Mouse (Mus musculus): ENCODE results near the gene Hnf1b. TPM values are rescaled to one million over a fixed set of nuclear protein-coding genes. Genes with fewer than 3 reads are reported as not detected.

The Hnf1b gene
- polyA plus RNA-seq, 1 experiment from 2014 or later, result 0.09 TPM

GRCm38 (mm10) chr11:83832389-83832788, 17.5 kb upstream of the Hnf1b start:
- no peak overlapping the region for H3K9ac ChIP-seq
- H3K27me3 ChIP-seq, result no peaks in the 10 kb centered on the region
- H3K4me3 ChIP-seq, result no peak overlapping the region
- H3K36me3 ChIP-seq, result no peaks in the 10 kb centered on the region
- no peak overlapping the region for H3K27ac ChIP-seq
- no peaks in the 10 kb centered on the region for H3K9me3 ChIP-seq (replicated peaks)
- H3K4me2 ChIP-seq (replicated peaks), result no peak overlapping the region
- no peak for ATAC-seq (ENCODE audit: low FRiP score)
- no peaks in the 10 kb centered on the region for H3K4me1 ChIP-seq
- WGBS, result 42% methylated on average over 8 of the region's 8 CpGs

GRCm38 (mm10) chr11:83833517-83833916, 16.3 kb upstream of the Hnf1b start:
- Histone ChIP-seq H3K4me1 (no peaks in the 10 kb centered on the region), H3K4me3 (no peak overlapping the region), H3K9me3 (replicated peaks) (no peaks in the 10 kb centered on the region), H3K27me3 (no peaks in the 10 kb centered on the region), H3K36me3 (no peaks in the 10 kb centered on the region), H3K9ac (no peak overlapping the region), H3K27ac (no peak overlapping the region), H3K4me2 (replicated peaks) (no peak overlapping the region)
- ATAC-seq (ENCODE audit: low FRiP score), result no peak
- WGBS, result 85% methylated on average over 5 of the region's 6 CpGs

- no peak overlapping the region for H3K4me2 ChIP-seq (replicated peaks)
- 74% methylated on average over 14 of the region's 14 CpGs for WGBS
Measured at GRCm38 (mm10) chr11:83833959-83834496, 15.8 kb upstream of the Hnf1b start.

GRCm38 (mm10) chr11:83839451-83839850, 10.4 kb upstream of the Hnf1b start:
- Histone ChIP-seq H3K27ac (no peak overlapping the region), H3K9ac (no peak overlapping the region), H3K4me1 (no peaks in the 10 kb centered on the region), H3K4me2 (replicated peaks) (no peak overlapping the region), H3K4me3 (no peak overlapping the region), H3K9me3 (replicated peaks) (no peaks in the 10 kb centered on the region), H3K36me3 (no peaks in the 10 kb centered on the region), H3K27me3 (peaks cover 11% of the 10 kb centered on the region; the same call in 1 of the 2 replicates)
- whole genome bisulfite sequencing, result 86% methylated on average over 6 of the region's 6 CpGs
- no peak for ATAC-seq (ENCODE audit: low FRiP score)

More at GRCm38 (mm10) chr11:83833959-83834496, 15.8 kb upstream of the Hnf1b start:
- no peak overlapping the region for H3K4me3 ChIP-seq
- H3K36me3 ChIP-seq, result no peaks in the 10 kb centered on the region
- no peaks in the 10 kb centered on the region for H3K9me3 ChIP-seq (replicated peaks)
- no peak overlapping the region for H3K9ac ChIP-seq
- no peak overlapping the region for H3K27ac ChIP-seq
- ATAC-seq (ENCODE audit: low FRiP score), result no peak
- no peaks in the 10 kb centered on the region for H3K4me1 ChIP-seq
- H3K27me3 ChIP-seq, result no peaks in the 10 kb centered on the region

- Histone ChIP-seq H3K27ac (no peak overlapping the region), H3K9me3 (replicated peaks) (no peaks in the 10 kb centered on the region), H3K4me2 (replicated peaks) (no peak overlapping the region), H3K9ac (no peak overlapping the region), H3K4me3 (no peak overlapping the region), H3K4me1 (no peaks in the 10 kb centered on the region), H3K36me3 (no peaks in the 10 kb centered on the region), H3K27me3 (peaks cover 32% of the 10 kb centered on the region)
- no peak for ATAC-seq (ENCODE audit: low FRiP score)
- 96% methylated on average over 6 of the region's 6 CpGs for WGBS
Measured at GRCm38 (mm10) chr11:83843534-83843933, 6.3 kb upstream of the Hnf1b start.

GRCm38 (mm10) chr11:83850586-83851272, 866 bp downstream of the Hnf1b start:
- peaks cover 78% of the 10 kb centered on the region for H3K27me3 ChIP-seq
- peak overlapping the region; percentile 3; the same call in 1 of the 2 replicates for H3K4me3 ChIP-seq
- no peak overlapping the region for H3K9ac ChIP-seq
- peaks cover 20% of the 10 kb centered on the region for H3K4me1 ChIP-seq
- H3K27ac ChIP-seq, result no peak overlapping the region
- peak overlapping the region; percentile 26; the same call in 1 of the 2 replicates for H3K4me2 ChIP-seq (replicated peaks)
- no peaks in the 10 kb centered on the region for H3K9me3 ChIP-seq (replicated peaks)
- WGBS, result 1% methylated on average over 24 of the region's 24 CpGs
- ATAC-seq (ENCODE audit: low FRiP score), result no peak
- H3K36me3 ChIP-seq, result no peaks in the 10 kb centered on the region

- peaks cover 80% of the 10 kb centered on the region for H3K27me3 ChIP-seq
- H3K36me3 ChIP-seq, result no peaks in the 10 kb centered on the region
- H3K4me2 ChIP-seq (replicated peaks), result peak overlapping the region; percentile 26; the same call in 1 of the 2 replicates
- no peak overlapping the region for H3K9ac ChIP-seq
- no peak for ATAC-seq (ENCODE audit: low FRiP score)
- H3K4me1 ChIP-seq, result peaks cover 20% of the 10 kb centered on the region
- 2% methylated on average over 36 of the region's 36 CpGs for WGBS
- H3K4me3 ChIP-seq, result peak overlapping the region; percentile 4; the same call in 1 of the 2 replicates
- no peaks in the 10 kb centered on the region for H3K9me3 ChIP-seq (replicated peaks)
- no peak overlapping the region for H3K27ac ChIP-seq
Measured at GRCm38 (mm10) chr11:83851273-83852015, 1.6 kb downstream of the Hnf1b start.

GRCm38 (mm10) chr11:83852016-83852355, 2.1 kb downstream of the Hnf1b start:
- no peaks in the 10 kb centered on the region for H3K36me3 ChIP-seq
- H3K9me3 ChIP-seq (replicated peaks), result no peaks in the 10 kb centered on the region
- H3K4me2 ChIP-seq (replicated peaks), result no peak overlapping the region
- H3K4me1 ChIP-seq, result peaks cover 20% of the 10 kb centered on the region
- no peak overlapping the region for H3K27ac ChIP-seq
- 0 out of 2 replicates have a peak overlapping the region, but pooled peaks have one; percentile 4 for H3K4me3 ChIP-seq
- H3K9ac ChIP-seq, result no peak overlapping the region
- WGBS, result under 1% methylated on average over 24 of the region's 24 CpGs
- H3K27me3 ChIP-seq, result peaks cover 85% of the 10 kb centered on the region
- ATAC-seq (ENCODE audit: low FRiP score), result no peak

- H3K9ac ChIP-seq, result no peak overlapping the region
- H3K4me3 ChIP-seq, result no peak overlapping the region
- H3K4me2 ChIP-seq (replicated peaks), result no peak overlapping the region
- peaks cover 86% of the 10 kb centered on the region for H3K27me3 ChIP-seq
- WGBS, result 1% methylated on average over 38 of the region's 38 CpGs
- H3K4me1 ChIP-seq, result peaks cover 20% of the 10 kb centered on the region
- ATAC-seq (ENCODE audit: low FRiP score), result no peak
- H3K36me3 ChIP-seq, result no peaks in the 10 kb centered on the region
- H3K27ac ChIP-seq, result no peak overlapping the region
- H3K9me3 ChIP-seq (replicated peaks), result no peaks in the 10 kb centered on the region
Measured at GRCm38 (mm10) chr11:83852501-83853211, 2.8 kb downstream of the Hnf1b start.

- Histone ChIP-seq H3K9ac (no peak overlapping the region), H3K27me3 (peaks cover 86% of the 10 kb centered on the region), H3K36me3 (no peaks in the 10 kb centered on the region), H3K4me1 (peaks cover 20% of the 10 kb centered on the region), H3K9me3 (replicated peaks) (no peaks in the 10 kb centered on the region), H3K4me2 (replicated peaks) (no peak overlapping the region), H3K4me3 (no peak overlapping the region), H3K27ac (no peak overlapping the region)
- 1% methylated on average over 33 of the region's 33 CpGs for WGBS
- no peak for ATAC-seq (ENCODE audit: low FRiP score)
Measured at GRCm38 (mm10) chr11:83853221-83853792, 3.4 kb downstream of the Hnf1b start.

- Histone ChIP-seq H3K4me3 (no peak overlapping the region), H3K9me3 (replicated peaks) (no peaks in the 10 kb centered on the region), H3K9ac (no peak overlapping the region), H3K4me1 (peaks cover 20% of the 10 kb centered on the region), H3K27me3 (peaks cover 85% of the 10 kb centered on the region), H3K27ac (no peak overlapping the region), H3K36me3 (no peaks in the 10 kb centered on the region), H3K4me2 (replicated peaks) (no peak overlapping the region)
- WGBS, result 7% methylated on average over 10 of the region's 10 CpGs
- ATAC-seq (ENCODE audit: low FRiP score), result no peak
Measured at GRCm38 (mm10) chr11:83854091-83854490, 4.2 kb downstream of the Hnf1b start.

GRCm38 (mm10) chr11:83854707-83855106, 4.8 kb downstream of the Hnf1b start:
- Histone ChIP-seq H3K4me1 (peaks cover 20% of the 10 kb centered on the region), H3K27ac (no peak overlapping the region), H3K4me3 (no peak overlapping the region), H3K4me2 (replicated peaks) (no peak overlapping the region), H3K27me3 (peaks cover 85% of the 10 kb centered on the region), H3K9me3 (replicated peaks) (no peaks in the 10 kb centered on the region), H3K9ac (no peak overlapping the region), H3K36me3 (no peaks in the 10 kb centered on the region)
- 4% methylated on average over 2 of the region's 2 CpGs for WGBS
- no peak for ATAC-seq (ENCODE audit: low FRiP score)
